Mouse (Mus musculus): ENCODE measurements at regions not wholly inside any gene's neighbourhood (a gene's known extent, or its start where the extent isn't known, plus 50 kb on each side); places are given as distances from the start of the nearest gene placed in this dataset.

DNA sequence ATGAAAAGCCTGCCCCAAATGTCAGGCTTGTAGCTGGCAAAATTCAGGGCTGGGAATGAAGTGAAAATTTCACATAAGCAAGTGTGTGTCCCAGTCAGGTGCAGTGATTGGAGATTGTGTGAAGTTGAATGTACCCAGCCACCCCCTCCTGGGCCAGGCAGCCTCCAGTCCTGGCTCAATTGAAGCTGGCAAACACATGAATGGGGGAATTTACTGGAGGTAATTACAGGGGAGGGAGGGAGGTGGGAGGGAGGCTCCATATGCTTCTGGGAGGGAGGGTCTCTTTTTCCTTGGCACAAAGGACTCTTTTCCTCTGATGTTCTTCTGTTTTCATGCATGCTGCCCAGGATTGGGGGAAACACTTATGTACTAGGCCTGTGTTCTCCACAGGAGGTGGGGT is 312.4 kb upstream of the Rbfox1 start:
- H3K9me3 ChIP-seq, result no peaks in the 10 kb centered on the region
- 0 out of 2 replicates have a peak, but pooled peaks have one; percentile 38 for ATAC-seq
- no peaks in the 10 kb centered on the region for H3K36me3 ChIP-seq
- H3K4me2 ChIP-seq (replicated peaks), result no peak overlapping the region
- H3K4me3 ChIP-seq (replicated peaks), result no peak overlapping the region
- no peaks in the 10 kb centered on the region for H3K27me3 ChIP-seq
- H3K4me1 ChIP-seq (replicated peaks), result peaks cover 25% of the 10 kb centered on the region
- no peak overlapping the region for H3K27ac ChIP-seq
- H3K9ac ChIP-seq (replicated peaks), result no peak overlapping the region

DNA sequence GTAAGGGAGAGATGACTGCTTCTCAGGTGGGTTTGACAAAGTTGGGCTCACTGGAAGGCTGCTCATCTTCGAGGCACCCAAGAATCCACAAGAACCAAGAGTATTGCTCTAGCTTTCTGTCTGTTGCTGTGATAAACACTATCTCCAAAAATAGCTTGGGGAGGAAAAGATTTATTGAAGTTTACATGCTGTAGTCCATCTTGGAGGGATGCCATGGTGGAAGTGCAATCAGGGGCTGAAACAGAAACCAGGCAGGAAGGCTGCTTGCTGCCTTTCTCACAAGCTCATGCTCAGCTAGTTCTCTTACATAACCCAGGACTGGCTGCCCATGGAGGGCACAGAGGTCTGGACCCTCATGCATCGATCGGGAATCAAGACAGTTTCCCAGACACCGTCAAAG is 314.5 kb upstream of the Rbfox1 start:
- no peak for ATAC-seq
- 96% methylated on average over 4 of the region's 4 CpGs for WGBS
- H3K4me1 ChIP-seq (replicated peaks), result peaks cover 24% of the 10 kb centered on the region
- no peak overlapping the region for H3K4me2 ChIP-seq (replicated peaks)
- H3K36me3 ChIP-seq, result no peaks in the 10 kb centered on the region
- H3K27me3 ChIP-seq, result no peaks in the 10 kb centered on the region
- H3K4me3 ChIP-seq (replicated peaks), result no peak overlapping the region
- H3K27ac ChIP-seq, result no peak overlapping the region
- H3K9me3 ChIP-seq, result no peaks in the 10 kb centered on the region
- H3K9ac ChIP-seq (replicated peaks), result no peak overlapping the region

DNA sequence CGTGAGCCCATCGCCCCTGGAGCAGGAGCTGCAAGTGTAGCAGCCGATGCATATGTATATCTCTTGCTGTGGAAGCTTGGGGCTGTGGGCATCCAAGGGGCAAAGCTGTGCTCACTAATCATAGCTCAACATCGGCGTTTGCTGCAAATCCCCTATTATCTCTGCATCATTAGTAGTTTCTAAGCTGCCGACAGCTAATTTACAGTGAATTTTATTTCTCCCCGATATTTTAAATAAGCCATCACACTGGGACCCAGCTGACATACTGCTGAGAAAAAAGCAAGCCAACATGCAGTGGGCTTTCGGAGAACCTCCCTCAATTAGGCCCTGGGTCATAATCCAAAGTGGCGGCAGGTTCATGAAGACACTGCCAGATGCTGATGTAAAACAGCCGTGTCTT is 313.3 kb upstream of the Eef2kmt start:
- H3K4me2 ChIP-seq (replicated peaks), result no peak overlapping the region
- no peak overlapping the region for H3K9ac ChIP-seq (replicated peaks)
- H3K27me3 ChIP-seq, result no peaks in the 10 kb centered on the region
- H3K4me1 ChIP-seq (replicated peaks), result peaks cover 24% of the 10 kb centered on the region
- 54% methylated on average over 10 of the region's 10 CpGs for WGBS
- H3K27ac ChIP-seq, result peak overlapping the region; percentile 40
- no peaks in the 10 kb centered on the region for H3K9me3 ChIP-seq
- no peak overlapping the region for H3K4me3 ChIP-seq (replicated peaks)
- no peaks in the 10 kb centered on the region for H3K36me3 ChIP-seq
- no peak for ATAC-seq

DNA sequence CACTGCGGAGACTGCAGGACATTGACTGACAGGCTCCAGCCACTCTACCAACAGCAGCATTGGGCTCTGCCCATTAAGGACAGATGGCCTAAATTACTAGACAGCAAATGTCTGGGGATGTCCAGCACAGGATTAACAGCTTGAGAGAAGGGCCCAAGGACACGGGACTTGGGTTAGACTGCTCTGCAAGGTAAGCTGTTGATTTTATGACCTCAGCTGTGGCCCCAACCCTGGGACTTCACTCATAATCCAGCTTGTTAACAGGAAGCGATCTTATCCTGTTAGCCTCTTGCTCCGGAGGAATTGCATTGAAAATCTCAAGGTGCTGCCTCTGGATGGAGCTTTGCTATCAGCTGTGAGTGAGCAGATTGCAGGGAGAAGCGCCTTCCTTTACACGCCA is 293.2 kb upstream of the Eef2kmt start:
- H3K4me3 ChIP-seq (replicated peaks), result no peak overlapping the region
- no peak overlapping the region for H3K27ac ChIP-seq
- no peak overlapping the region for H3K9ac ChIP-seq (replicated peaks)
- ATAC-seq, result no peak
- peaks cover 4% of the 10 kb centered on the region; the same call in 1 of the 2 replicates for H3K4me1 ChIP-seq (replicated peaks)
- no peaks in the 10 kb centered on the region for H3K9me3 ChIP-seq
- H3K36me3 ChIP-seq, result no peaks in the 10 kb centered on the region
- 61% methylated on average over 6 of the region's 6 CpGs for WGBS
- no peaks in the 10 kb centered on the region for H3K27me3 ChIP-seq
- no peak overlapping the region for H3K4me2 ChIP-seq (replicated peaks)

DNA sequence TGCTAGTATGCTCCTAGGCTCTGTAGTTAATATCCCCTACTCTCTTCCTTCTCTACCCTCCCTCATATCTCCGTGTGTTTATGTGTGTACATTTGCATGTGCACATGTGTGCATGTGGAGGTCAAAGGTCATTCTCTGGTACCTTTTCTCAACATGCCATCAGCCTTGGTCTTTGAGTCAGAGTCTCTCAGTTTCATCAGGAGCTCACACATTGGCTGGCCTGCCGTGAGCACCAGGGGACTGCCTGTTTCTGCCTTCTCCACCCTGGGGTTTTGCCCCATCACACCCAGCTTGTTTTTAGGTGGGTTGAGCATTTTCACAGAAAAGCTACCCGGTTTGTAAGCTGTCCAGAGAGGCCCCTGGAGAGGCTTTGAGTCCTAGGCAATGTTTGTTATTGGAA is 292.8 kb upstream of the Eef2kmt start:
- Histone ChIP-seq H3K4me3 (replicated peaks) (no peak overlapping the region), H3K9ac (replicated peaks) (no peak overlapping the region), H3K27me3 (no peaks in the 10 kb centered on the region), H3K36me3 (no peaks in the 10 kb centered on the region), H3K4me2 (replicated peaks) (no peak overlapping the region), H3K4me1 (replicated peaks) (peaks cover 4% of the 10 kb centered on the region; the same call in 1 of the 2 replicates), H3K27ac (no peak overlapping the region), H3K9me3 (no peaks in the 10 kb centered on the region)
- 64% methylated on average over 3 of the region's 3 CpGs for WGBS
- no peak for ATAC-seq

DNA sequence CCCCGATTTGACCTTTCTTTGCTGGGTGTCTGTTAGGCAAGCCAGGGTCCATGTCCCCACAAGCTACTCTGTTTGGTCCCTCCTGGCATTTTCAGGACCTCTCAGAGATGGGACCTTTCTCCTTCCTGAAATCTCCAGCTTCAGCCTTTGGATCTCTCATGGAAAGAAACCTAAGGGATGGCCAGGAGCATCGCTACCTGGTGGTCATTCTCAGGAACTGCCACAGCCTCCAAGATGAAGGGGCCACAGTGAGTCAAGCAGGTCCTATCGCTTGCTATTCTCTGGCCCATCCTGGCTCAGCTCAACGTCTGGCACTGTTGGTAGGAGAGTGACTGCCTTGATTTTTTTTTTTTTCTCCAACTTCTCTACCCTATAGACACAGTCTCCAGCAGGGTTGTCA is 291.0 kb upstream of the Eef2kmt start:
- H3K9ac ChIP-seq (replicated peaks), result no peak overlapping the region
- 53% methylated on average over 4 of the region's 4 CpGs for WGBS
- ATAC-seq, result no peak
- no peaks in the 10 kb centered on the region for H3K9me3 ChIP-seq
- H3K27me3 ChIP-seq, result no peaks in the 10 kb centered on the region
- no peak overlapping the region for H3K4me3 ChIP-seq (replicated peaks)
- peaks cover 4% of the 10 kb centered on the region; the same call in 1 of the 2 replicates for H3K4me1 ChIP-seq (replicated peaks)
- H3K27ac ChIP-seq, result no peak overlapping the region
- H3K4me2 ChIP-seq (replicated peaks), result no peak overlapping the region
- H3K36me3 ChIP-seq, result no peaks in the 10 kb centered on the region

DNA sequence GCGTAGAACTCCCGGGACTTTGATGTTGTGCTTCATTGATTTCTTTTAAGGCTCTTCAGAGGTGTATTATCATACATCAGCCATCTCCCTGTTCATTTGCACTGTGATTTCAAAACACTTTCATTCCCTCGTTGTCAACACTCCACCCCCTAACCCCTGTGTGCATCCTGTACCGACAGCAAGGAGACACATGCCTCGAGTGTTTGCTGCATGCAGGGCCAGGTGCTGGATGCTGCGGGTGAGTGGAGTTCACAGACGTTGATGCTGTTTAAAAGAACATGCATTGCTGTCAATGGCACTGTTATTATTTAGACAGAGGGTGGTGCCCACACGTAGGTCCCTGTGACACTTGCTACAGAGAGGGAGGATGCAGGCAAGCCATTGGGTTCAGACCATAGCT is 290.0 kb upstream of the Eef2kmt start:
- Histone ChIP-seq H3K27ac (no peak overlapping the region), H3K9me3 (no peaks in the 10 kb centered on the region), H3K36me3 (no peaks in the 10 kb centered on the region), H3K27me3 (no peaks in the 10 kb centered on the region), H3K4me2 (replicated peaks) (no peak overlapping the region), H3K4me1 (replicated peaks) (peaks cover 4% of the 10 kb centered on the region; the same call in 1 of the 2 replicates), H3K4me3 (replicated peaks) (no peak overlapping the region), H3K9ac (replicated peaks) (no peak overlapping the region)
- 0 out of 2 replicates have a peak, but pooled peaks have one; percentile 31 for ATAC-seq
- WGBS, result 39% methylated on average over 8 of the region's 8 CpGs

DNA sequence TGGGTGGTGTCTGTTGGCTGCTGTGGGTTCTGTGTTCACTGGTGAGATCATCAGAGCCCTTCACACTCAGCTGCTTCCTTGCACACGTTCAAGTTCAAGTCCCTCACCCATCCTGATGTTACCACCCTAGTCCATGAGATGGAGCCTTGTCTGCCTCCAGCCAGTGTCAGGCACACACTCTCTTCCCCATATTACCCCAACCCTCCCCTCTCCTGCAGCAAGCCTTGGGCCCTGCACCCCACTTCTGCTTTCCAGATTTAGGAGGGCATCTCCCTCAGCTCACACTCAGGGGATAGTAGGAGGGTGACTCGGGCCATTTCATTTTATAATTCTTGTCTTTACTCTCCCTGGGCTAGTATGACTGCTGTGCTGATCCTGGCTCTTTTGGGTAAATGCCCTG is 288.7 kb upstream of the Eef2kmt start:
- Histone ChIP-seq H3K27me3 (no peaks in the 10 kb centered on the region), H3K4me3 (replicated peaks) (no peak overlapping the region), H3K4me2 (replicated peaks) (no peak overlapping the region), H3K27ac (no peak overlapping the region), H3K9me3 (no peaks in the 10 kb centered on the region), H3K36me3 (no peaks in the 10 kb centered on the region), H3K4me1 (replicated peaks) (peaks cover 4% of the 10 kb centered on the region; the same call in 1 of the 2 replicates), H3K9ac (replicated peaks) (no peak overlapping the region)
- 80% methylated on average over 2 of the region's 2 CpGs for WGBS
- ATAC-seq, result no peak

DNA sequence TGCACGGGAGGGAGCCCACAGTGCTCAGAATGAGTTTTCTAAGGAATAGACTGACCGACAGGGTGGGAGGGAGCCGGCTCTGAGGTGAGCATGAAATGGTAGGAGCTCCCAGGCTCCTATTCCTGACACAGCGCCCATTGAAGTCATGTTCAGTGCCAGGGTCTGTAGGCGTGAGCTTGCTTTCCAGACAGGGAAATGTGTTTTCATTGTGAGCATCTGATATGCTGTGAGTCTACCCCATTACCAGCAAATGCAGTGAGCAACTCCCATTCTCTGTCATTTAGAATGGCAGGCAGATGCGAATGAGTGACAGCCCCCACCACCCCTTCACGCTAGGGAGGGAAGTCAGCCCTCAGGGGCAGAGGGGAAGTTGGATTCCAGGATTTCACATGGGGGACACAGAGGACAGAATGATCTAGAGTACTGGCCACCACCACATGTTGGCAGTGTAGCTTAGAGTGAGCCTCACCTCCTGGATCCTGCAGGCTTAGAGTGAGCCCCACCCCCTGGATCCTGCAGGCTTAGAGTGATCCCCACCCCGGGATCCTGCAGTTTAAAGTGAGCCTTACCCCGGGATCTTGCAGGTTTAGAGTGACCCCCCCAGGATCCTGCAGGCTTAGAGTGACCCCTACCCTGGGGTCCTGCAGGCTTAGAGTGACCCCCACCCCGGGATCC is 283.2 kb upstream of the Eef2kmt start:
- no peaks in the 10 kb centered on the region for H3K9me3 ChIP-seq
- H3K9ac ChIP-seq (replicated peaks), result no peak overlapping the region
- no peak overlapping the region for H3K27ac ChIP-seq
- no peak for ATAC-seq
- no peak overlapping the region for H3K4me2 ChIP-seq (replicated peaks)
- H3K4me1 ChIP-seq (replicated peaks), result peaks cover 30% of the 10 kb centered on the region
- no peak overlapping the region for H3K4me3 ChIP-seq (replicated peaks)
- no peaks in the 10 kb centered on the region for H3K27me3 ChIP-seq
- WGBS, result 46% methylated on average over 10 of the region's 10 CpGs
- no peaks in the 10 kb centered on the region for H3K36me3 ChIP-seq

DNA sequence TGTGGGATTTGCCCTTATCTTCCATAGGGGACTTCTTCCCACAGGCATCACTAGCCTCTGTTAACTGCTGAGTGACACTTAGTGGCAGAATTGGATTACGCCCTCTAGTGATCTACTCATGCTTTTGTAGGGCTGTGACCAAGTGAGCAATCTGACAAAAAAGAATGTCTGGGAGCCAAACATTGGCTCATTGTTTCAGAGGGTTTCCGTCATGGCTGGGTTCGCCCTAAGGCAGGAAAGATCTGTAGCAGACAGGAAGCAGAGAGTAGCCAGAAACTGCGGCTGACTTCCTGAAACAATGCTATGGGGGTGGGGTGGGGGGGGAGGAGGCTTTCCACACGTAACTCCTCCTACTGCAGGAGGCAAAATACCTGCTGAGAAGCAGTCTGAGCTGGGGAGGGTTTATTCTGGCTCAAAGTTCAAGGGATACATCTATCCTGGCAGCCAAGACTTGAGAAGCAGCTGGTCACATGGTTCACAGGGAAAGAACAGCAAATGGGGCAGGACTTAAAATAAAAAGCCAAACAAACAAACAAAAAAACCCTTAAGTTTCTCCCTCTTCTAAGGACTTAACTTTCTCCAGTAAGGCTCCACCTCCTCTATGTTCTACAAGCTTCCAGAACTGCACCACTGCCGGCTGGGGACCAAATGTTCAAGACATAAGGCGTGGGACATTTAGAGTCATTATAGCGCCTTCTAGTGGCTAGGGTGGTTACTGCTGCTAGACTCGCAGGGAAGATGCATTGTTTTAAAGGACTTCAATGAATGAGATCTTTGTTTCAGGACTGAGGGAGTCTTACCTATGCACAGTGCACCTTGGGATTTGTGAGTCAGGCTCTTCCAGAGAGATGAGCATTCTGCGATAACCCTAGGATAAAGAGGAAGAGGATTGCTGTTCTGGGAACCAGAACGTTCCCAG is 281.8 kb upstream of the Eef2kmt start:
- peak overlapping the region; percentile 59 for H3K27ac ChIP-seq
- H3K9me3 ChIP-seq, result no peaks in the 10 kb centered on the region
- peaks cover 30% of the 10 kb centered on the region for H3K4me1 ChIP-seq (replicated peaks)
- H3K4me2 ChIP-seq (replicated peaks), result peak overlapping the region; percentile 45; the same call in 1 of the 2 replicates
- H3K36me3 ChIP-seq, result no peaks in the 10 kb centered on the region
- 46% methylated on average over 11 of the region's 11 CpGs for WGBS
- peak; percentile 24; the same call in 1 of the 2 replicates for ATAC-seq
- no peak overlapping the region for H3K4me3 ChIP-seq (replicated peaks)
- no peak overlapping the region for H3K9ac ChIP-seq (replicated peaks)
- H3K27me3 ChIP-seq, result no peaks in the 10 kb centered on the region

DNA sequence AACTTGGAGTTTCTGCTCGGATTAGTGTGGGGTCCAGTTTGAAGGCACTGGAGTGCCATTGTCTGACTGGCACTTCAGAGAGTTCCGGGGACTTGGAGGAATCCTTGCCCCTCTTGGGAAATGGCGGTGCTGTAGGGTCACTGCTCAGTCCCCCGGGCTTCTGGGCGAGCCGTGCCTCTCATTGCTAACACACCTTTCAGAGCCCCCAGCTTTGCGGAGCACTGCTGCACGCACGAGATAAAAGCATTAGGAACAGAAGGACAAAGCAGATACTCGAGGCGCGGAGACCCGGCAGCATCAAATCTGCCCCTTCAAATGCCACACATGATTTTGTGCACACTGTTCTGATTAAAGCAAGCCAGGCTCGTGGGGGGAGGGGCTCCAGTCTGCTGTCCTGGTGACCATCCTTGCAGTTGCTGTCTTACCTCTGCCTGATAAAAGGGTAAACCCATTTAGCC is 280.8 kb upstream of the Eef2kmt start:
- H3K4me2 ChIP-seq (replicated peaks), result peak overlapping the region; percentile 45
- H3K4me1 ChIP-seq (replicated peaks), result peaks cover 30% of the 10 kb centered on the region
- H3K9ac ChIP-seq (replicated peaks), result peak overlapping the region; percentile 45; the same call in 1 of the 2 replicates
- H3K27me3 ChIP-seq, result no peaks in the 10 kb centered on the region
- WGBS, result 7% methylated on average over 14 of the region's 14 CpGs
- peak; percentile 82 for ATAC-seq
- no peaks in the 10 kb centered on the region for H3K9me3 ChIP-seq
- H3K27ac ChIP-seq, result peak overlapping the region; percentile 59
- H3K36me3 ChIP-seq, result no peaks in the 10 kb centered on the region
- peak overlapping the region; percentile 8; the same call in 1 of the 2 replicates for H3K4me3 ChIP-seq (replicated peaks)

DNA sequence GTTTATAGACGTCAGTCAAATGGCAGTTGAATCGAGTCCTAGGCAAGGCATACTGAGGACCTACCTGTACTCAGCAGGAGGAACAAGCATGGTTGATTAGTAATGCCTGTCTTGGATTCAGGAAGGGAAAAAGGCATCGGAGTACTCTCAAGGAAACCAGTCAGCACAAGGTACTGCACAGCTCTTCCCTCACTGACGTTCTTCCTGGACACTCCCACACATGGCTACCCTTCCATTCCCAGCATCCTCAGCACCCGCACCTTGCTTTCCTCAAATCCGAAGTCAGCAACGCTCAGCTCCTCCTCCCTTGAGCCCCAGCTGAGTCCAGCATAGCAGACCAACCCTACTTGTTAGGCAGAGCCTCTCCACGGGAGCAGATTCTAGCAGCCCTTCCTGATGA is 279.6 kb upstream of the Eef2kmt start:
- Histone ChIP-seq H3K4me2 (replicated peaks) (no peak overlapping the region), H3K4me3 (replicated peaks) (no peak overlapping the region), H3K9ac (replicated peaks) (no peak overlapping the region), H3K9me3 (no peaks in the 10 kb centered on the region), H3K27me3 (no peaks in the 10 kb centered on the region), H3K36me3 (no peaks in the 10 kb centered on the region), H3K27ac (0 out of 2 replicates have a peak overlapping the region, but pooled peaks have one; percentile 59), H3K4me1 (replicated peaks) (peaks cover 30% of the 10 kb centered on the region)
- no peak for ATAC-seq
- 56% methylated on average over 8 of the region's 8 CpGs for WGBS

Data from midbrain, embryonic 13.5 days (tissue).